Mouse (Mus musculus) layer of hippocampus, adult 2 months (tissue): ENCODE results near the gene Rfx8. TPM values are rescaled to one million over a fixed set of nuclear protein-coding genes. Genes with fewer than 3 reads are reported as not detected.

Experiments
- DNase-seq, 2 experiments: peaks; one replicate each; pipeline ENCODE4 v3.0.0; 2022; ENCODE audit warnings: low spot score in 2 of 2
- H3K27ac ChIP-seq: fragments of 200-600 bp; 2 replicates; pipeline ENCODE4 v1.8.1; 2022
- H3K4me3 ChIP-seq: fragments of 200-600 bp; 2 replicates; pipeline ENCODE4 v1.8.1; 2022; ENCODE audit warnings: mild to moderate bottlenecking
- CTCF ChIP-seq: fragments of 200-600 bp; conservative IDR thresholded peaks from 2 replicates; pipeline ENCODE4 v1.8.1; 2022; ENCODE audit warnings: antibody characterized with exemption, mild to moderate bottlenecking, moderate library complexity
- total RNA-seq, 2 experiments: library from RNA; stranded (reverse); gene quantifications; 2 replicates each; pipeline ENCODE4 v1.2.3; 2021

The Rfx8 gene
- total RNA-seq, 2 experiments from 2014 or later, result 0.22 to 0.51 TPM

DNA sequence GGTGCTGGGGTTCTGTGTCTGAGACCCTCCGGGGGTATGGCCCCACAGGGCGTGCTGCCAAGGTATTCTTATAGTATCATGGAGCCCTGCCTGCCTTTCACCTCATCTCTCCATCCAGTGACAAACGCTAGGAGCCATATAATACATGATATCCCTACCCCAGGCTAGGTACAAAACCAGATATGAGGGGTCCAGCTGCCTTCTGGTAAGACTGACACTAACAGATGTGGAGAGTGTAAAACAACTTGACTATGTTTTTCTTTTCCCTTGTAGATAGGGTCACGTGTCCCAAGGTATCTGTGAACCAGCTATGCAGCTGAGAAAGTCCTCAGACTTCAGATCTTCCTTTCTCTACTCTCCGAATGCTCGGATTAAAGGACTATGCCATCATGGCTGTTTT lies 30.7 kb upstream of the Rfx8 start:
- Histone ChIP-seq H3K4me3 (no peak overlapping the region), H3K27ac (no peak overlapping the region)
- no peak for DNase-seq
- TF ChIP-seq CTCF, result no peak

DNA sequence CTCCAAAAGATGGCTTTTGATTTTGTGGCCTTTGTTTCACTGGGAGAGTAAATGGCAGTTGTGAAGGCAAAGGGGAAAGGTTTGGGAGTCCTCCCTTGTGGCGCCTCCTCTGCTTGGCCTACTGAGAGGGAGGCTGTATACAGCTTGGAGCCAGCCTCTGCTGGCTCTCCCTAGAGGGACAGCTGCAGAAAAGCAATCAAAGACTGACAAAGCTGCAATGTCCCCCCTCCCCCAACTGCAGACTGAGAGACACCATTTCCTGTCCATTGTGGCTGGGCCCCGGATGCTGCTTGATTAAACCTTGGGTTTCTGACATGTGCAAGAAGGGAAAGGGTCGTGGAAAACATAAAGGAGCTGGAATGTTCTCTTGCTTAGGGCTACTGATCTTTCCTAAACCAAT lies 28.9 kb upstream of the Rfx8 start:
- DNase-seq, result no peak
- no peak for TF ChIP-seq CTCF
- Histone ChIP-seq H3K4me3 (no peak overlapping the region), H3K27ac (no peak overlapping the region)

DNA sequence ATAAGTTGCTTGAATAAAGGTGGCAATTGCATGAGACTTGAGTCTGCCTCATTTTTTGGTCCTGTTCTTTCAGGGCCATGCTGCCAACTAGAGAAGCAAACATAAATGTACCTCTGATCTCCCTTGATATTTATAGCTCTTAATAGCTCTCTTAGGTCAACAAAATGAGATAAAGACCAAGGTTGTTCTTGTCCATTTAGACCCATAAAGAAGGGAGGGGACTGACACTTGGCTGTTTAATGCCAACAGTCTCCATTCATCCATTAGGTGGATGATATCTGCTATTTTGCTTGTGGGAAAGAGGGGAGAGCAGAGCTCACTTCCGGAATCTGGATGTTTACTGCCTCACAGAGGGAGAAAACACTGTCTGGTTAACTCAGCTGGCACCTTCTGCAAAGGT lies 28.4 kb upstream of the Rfx8 start:
- H3K27ac ChIP-seq, result no peak overlapping the region
- H3K4me3 ChIP-seq, result no peak overlapping the region
- TF ChIP-seq CTCF, result no peak
- no peak for DNase-seq

DNA sequence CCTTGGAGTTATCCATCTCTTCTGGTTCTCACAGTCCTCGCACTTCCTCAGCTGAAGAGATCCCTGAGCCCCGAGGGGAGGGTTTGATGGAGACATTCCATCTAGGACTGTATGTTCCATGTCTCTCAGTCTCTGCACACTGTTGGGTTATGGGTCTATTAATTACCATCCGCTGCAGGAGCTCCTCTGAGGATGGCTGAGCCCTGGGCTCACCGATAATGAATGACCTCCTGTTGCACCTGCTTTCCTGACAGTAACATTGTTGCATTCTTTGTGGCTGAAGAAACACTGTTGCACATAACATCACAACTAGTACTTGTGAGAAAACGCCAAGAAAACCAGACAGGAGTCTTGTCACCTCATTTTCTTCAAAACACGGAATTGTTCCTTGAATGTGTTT lies 27.9 kb upstream of the Rfx8 start:
- DNase-seq, result no peak

DNA sequence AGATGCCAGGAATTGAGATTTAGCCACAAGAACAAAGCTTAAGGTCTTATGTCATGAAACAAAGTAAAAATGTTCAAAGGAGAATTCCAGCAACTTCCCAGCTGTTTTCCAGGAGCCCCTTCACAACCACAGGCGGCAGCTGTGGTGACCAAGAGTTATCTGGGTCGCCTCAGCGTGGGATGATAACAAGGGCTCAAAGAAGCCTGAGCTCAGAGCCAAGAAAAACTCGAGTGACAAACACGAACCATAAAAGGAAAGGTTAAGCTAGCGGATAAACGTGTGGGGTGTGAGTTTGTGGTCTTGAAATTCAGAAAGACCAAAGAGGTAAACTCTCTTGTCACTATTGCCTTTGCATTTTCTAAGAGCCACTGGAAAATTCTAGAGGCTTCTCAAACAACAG lies 25.7 kb upstream of the Rfx8 start:
- DNase-seq, result no peak
- Histone ChIP-seq H3K4me3 (no peak overlapping the region), H3K27ac (no peak overlapping the region)
- TF ChIP-seq CTCF, result no peak

More for the DNA sequence above, 27.9 kb upstream of the Rfx8 start:
- no peak overlapping the region for H3K4me3 ChIP-seq
- H3K27ac ChIP-seq, result no peak overlapping the region
- TF ChIP-seq CTCF, result no peak

DNA sequence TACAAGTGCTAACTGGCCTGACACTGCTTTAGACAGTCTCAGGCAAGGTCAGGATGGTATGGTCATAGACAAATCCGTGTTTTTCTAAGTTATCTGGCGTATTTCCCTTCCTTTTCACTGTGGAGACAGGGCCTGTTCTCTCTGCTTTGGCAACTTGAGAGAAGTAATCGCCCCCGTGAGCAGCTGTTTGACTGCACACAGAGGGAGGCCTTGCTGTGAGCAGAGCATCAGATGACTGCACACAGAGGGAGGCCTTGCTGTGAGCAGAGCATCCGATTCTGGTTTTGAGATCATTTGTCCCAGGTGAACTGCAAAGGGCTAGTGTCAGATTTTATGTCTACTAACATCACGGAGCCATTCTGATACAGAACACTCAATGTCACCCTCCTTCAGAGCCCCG lies 20.2 kb upstream of the Rfx8 start:
- DNase-seq, result peak in 1 of 2 experiments; percentile 62
- Histone ChIP-seq H3K27ac (peak overlapping the region; percentile 80), H3K4me3 (no peak overlapping the region)
- no peak for TF ChIP-seq CTCF

DNA sequence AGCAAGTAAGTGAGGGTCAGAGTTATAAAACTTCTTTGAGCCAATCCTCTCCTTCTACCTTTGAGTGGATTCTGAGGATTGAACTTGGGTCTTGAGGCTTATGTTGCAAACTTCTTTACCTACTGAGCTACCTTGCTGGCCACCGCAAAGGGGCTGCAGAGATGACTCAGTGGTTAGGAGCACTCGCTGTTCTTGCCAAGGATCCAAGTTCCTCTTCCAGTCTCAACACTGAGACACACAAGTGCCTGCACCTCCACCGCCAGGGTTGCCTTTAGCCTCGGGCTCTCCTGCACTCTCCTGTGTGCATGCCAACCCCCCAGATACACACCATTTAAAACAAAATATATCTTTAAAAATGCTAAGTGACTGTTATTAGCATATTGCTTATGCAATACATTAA lies 19.2 kb upstream of the Rfx8 start:
- Histone ChIP-seq H3K27ac (no peak overlapping the region), H3K4me3 (no peak overlapping the region)
- no peak for TF ChIP-seq CTCF
- DNase-seq, result no peak

DNA sequence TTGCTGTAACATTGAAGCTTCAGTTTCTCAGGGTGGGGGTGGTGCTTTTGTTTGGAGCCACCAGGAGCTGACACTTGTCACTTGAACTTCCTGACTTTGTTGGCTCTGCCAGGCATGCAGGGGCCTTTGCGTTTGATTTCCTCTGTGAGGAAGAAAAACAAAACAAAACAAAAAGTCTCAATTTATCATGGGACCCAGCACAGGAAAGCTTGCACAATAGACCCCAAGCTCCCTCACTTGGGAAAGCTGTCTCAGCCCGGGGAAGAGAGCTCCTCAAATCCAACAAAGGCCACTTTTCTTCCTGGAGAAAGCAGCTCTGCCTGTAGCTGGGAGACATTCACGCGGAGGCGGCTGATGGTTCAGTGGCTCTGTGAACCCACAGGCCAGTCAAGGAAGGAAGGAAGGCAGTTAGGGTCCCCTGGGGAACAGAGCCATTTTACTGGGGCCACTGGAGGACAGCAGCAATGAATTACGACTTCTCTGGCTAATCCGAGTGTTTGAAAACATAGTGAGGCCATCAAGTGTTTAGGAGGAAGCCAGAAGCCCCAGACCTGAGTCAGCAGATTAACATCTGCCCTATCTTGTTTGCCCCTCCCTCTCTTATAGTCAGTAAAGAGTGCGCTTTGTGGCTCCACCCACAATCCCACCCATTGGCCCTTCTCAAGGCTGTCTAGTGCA lies 15.3 kb upstream of the Rfx8 start:
- DNase-seq, result no peak
- no peak overlapping the region for H3K4me3 ChIP-seq
- peak overlapping the region; percentile 55 for H3K27ac ChIP-seq
- no peak for TF ChIP-seq CTCF

DNA sequence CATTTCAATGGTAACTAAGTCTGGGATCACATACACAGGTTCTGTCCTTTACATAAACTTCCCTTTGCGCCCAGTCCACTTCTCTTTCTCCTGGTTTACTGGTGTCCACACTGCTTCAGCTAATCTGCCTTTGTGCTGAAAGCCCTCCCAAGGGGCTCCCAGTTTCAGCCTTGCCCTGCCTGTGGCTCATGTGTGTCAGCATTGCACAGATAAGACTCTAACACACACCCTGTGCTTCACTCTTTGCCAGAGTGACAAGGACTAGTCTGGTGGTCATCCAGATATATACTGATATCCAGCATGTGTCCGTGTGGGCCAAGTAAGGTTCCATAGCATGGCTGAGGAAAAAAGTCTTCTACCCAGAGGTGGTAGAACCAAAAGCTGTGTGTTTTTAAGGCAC lies 14.7 kb upstream of the Rfx8 start:
- Histone ChIP-seq H3K27ac (no peak overlapping the region), H3K4me3 (no peak overlapping the region)
- no peak for TF ChIP-seq CTCF
- DNase-seq, result no peak

DNA sequence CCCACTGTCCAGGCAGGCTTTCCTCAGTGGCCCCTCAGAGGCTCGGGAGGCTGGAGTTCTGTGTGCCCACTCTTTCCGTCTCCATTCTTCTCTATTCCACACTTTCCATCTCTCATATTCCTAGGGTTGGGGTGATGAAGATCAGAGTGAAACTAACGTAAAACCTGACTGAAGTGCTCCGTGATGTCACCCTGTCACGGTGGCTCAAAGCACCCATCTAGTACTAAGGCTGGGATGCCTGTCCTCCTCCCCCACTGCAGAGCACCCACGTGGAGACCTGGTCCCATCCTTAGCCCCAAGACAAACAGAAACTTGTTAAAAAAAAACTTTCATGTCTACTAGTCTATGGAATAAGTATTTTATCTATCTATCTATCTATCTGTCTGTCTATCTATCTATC lies 14.1 kb upstream of the Rfx8 start:
- TF ChIP-seq CTCF, result no peak
- DNase-seq, result no peak
- Histone ChIP-seq H3K27ac (no peak overlapping the region), H3K4me3 (no peak overlapping the region)

DNA sequence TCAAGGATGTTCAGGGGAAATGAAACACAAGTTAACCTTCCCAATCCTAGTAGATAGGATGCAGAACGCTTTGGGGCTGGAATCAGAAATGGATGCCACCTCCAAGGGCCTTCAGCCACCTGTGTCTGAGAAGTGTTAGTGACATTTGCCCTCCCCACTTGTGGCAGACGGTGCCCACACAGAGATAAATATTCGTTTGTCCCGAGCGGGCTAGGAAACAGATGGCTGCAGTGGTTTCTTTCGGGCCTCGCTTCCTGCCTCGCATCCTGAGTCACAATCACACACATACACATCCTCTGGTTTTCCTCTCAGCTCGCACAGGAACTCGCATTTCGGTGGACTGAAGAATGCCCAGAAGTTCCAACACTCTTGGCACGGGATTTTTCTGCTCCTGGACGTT lies 13.5 kb upstream of the Rfx8 start:
- Histone ChIP-seq H3K4me3 (no peak overlapping the region), H3K27ac (no peak overlapping the region)
- no peak for DNase-seq
- TF ChIP-seq CTCF, result no peak

DNA sequence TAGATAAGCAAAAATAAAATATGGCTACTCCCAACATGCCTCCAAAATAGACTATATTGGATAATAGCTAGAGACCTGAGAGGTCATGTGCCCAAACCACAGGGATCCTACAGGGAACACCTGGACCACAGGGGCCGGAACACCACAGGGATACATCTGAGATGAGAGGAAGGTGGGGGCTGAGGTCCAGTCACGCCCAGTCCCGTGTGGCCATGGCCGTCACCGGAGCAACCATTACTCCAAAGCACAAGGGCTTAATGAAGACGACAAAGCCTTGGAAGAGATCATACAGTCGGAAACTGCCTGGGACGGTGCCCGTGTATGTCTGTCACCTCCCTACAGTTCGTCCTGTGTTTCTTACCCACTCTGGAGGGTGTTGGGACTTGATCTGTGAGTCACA lies 13.1 kb upstream of the Rfx8 start:
- H3K4me3 ChIP-seq, result no peak overlapping the region
- no peak for TF ChIP-seq CTCF
- no peak overlapping the region for H3K27ac ChIP-seq
- DNase-seq, result no peak

DNA sequence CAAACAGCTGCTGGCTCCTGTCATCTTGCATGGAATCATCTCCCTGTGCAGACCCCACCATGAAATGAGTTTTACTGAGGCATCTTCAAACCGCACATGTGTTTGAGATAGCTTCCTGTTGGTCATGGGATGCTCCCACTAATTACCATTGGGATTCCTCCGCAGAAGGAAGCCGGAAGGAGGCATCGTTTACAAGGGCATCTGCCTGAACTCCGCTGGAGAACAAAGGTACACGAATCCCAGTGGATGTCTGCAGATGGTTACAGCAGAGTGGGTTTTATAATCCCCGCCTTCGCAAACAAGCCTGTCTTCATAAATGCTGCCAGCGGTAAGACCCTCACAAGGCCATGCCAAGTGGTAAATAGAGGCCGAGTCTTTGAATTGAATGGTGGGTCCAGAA lies 11.3 kb upstream of the Rfx8 start:
- TF ChIP-seq CTCF, result no peak

DNA sequence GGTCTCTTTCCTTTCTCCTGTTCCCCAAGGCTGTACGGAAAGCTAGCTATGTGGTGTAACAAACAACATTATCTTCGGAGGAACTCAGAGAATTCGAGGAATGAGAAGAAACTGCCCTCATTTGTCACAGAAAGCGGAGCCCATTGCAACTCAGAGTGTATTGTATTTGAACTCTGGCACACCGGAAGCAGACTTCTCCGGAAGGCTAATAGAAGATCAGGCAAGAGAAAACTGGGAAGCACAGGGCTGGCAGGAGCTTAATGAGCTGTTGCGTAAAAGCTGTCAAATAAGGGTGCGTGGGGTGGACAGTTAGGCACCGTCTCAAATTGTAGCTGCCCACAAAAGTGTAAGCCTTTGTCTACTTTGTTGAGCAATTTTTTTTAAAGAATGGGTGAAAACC lies 10.7 kb upstream of the Rfx8 start:
- H3K27ac ChIP-seq, result no peak overlapping the region
- H3K4me3 ChIP-seq, result no peak overlapping the region
- TF ChIP-seq CTCF, result no peak
- DNase-seq, result no peak

More for the DNA sequence above, 11.3 kb upstream of the Rfx8 start:
- Histone ChIP-seq H3K27ac (no peak overlapping the region), H3K4me3 (no peak overlapping the region)
- no peak for DNase-seq

DNA sequence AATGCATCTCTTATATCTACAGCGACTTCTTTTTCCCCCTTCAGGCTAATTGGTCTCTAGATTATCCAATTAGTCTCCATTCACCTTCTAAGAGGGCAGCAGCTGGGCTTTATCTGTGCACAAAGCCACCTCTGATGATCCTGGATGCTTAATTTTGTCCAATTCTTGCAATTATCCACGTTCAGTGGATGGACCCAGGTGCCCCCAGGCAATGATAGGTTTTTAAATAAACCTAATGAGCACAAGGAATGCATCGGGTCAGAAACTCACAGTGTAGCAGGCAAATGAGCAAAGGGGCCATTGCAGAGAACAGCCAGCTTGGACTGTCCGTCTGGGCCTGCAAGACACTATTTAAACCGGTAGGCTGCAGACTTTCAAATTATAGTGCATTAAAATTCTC lies 10.1 kb upstream of the Rfx8 start:
- TF ChIP-seq CTCF, result no peak
- Histone ChIP-seq H3K27ac (no peak overlapping the region), H3K4me3 (no peak overlapping the region)
- DNase-seq, result no peak
